Mouse (Mus musculus) erythroblast, adult 5-6 weeks (primary cell): ENCODE data around the gene Umodl1. TPM values are rescaled to one million over a fixed set of nuclear protein-coding genes. Genes with fewer than 3 reads are reported as not detected.

Experiments
- ATAC-seq: replicated peaks from 2 replicates; pipeline ENCODE4 v1.8.0; 2016; ENCODE audit warnings: moderate number of reproducible peaks, mild to moderate bottlenecking, moderate TSS enrichment, inconsistent platforms; ENCODE audit not compliant: poor library complexity, low FRiP score, severe bottlenecking
- total RNA-seq, 2 experiments: library from RNA; stranded (forward) in 1 of 2; stranded (reverse) in 1 of 2; fragments of 150-400 nt in 1 of 2; fragments of 200-764, 138-1000 nt in 1 of 2; gene quantifications; 2 replicates each; pipeline versions ENCODE4 v1.2.3 to v1.2.4; 2015 to 2017; ENCODE audit warnings: low replicate concordance in 2 of 2

Umodl1 gene
- total RNA-seq, 2 experiments from 2014 or later = not detected

DNA sequence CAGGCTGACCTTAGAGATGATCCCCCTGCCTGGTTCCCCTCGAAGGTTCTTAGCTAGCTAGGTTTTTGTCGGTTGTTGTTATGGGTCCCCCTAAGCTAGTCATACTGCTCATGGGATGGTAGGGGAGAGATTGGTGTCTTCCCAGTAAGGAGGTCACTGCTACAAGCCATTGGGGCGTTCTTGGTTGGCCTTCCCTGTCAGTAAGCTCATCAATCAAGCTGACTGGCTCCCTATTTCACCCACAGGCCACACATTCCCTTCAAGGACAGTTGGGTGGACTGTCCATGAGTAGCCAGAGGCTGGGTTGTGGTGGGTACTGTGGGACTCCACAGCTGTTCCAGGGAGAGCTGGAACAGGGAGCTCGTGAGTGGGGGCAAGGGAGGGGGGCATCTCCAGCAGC lies 29.1 kb downstream of the Umodl1 start:
- ATAC-seq = no peak

DNA sequence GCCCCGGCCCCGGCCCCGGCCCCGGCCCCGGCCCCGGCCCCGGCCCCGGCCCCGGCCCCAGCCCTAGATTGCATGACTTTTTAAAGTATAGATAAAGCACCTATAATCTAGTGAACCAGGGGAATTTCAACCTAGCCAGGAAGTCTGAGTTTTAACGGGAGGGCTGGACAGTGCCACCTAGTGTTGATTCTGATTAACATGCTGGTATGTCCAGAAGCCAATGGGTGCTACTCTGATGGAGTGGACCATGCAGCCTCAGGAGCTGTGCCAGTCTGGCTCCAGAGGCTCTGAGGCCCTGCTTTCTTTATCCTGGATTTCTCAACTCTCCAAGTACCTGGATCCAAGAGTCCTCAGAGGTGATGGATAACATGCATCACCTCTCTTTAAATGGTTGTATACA lies 35.8 kb downstream of the Umodl1 start:
- ATAC-seq = no peak

DNA sequence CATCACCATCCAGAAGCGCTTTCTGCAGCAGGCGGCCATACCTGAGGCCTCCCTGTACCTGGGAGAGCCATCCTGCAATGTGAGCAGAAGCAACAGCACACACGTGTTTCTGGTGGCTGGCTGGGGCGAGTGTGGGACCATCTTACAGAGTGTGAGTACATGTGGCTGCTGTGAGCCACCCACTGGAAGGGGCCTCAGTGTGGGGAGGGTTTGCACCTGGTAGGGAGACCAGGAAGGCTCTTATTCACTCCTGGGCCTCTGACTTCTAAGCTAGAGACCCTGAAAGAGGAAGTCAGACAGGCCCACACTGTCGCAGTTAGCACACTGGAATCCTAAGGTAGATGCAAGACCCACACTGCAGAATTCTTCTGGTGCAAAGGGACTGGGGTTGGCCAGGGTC lies 41.9 kb downstream of the Umodl1 start:
- no peak for ATAC-seq

DNA sequence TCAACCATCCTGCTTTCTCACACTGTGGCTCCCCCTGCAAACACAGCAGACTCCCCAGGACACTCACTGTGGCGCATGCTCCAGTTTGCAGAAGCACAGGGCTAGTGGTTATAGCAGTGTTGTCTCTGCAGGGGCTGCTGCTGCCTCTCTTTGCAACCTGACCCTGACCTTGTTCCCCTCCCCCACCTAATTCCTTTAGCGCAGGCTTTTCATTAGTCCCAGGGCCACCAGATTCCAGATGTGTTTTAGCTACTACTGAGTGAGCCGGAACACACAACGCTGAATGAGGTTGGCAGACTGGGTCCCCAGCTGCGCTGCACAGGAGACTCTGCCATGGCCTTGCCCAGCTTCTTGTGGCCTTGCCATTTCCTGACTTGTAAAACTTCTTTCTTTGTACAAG lies 46.5 kb downstream of the Umodl1 start:
- ATAC-seq = no peak

DNA sequence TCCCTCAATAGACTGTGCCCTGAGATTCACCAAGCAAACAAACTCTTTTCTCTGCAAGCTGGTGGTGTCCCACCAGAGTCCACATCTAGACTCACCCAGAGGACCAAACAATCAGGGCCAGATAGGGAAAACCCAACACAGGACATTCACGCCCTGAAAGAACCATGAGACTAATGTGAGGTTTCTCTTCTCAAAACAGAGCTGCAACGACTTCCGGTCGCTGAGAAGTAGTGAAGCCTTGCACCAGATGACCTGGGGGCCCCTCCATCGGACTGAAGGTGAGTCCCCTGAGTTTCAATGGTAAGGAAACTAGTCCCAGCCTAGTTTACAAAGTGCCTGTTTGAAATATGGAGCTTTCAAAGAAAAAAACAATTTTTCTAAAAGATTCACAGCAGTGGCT lies 48.2 kb downstream of the Umodl1 start:
- ATAC-seq = no peak

DNA sequence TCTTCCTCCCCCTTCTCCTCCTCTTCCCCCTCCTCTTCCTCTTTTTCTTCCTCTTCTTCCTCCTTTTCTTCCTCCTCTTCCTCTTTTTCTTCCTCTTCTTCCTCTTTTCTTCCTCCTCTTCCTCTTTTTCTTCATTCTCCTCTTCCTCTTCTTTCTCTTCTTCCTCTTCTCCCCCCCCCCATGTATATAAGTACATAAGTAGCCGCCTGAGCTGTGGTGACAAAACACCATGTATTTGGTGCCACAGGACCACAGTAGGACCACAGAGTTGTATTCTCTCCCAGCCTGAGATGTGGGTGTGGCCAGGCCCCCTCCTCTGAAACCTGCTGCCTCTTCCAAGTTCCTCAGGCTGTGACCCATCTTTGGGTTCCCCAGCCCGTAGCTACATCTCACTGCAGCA lies 50.8 kb downstream of the Umodl1 start:
- no peak for ATAC-seq

DNA sequence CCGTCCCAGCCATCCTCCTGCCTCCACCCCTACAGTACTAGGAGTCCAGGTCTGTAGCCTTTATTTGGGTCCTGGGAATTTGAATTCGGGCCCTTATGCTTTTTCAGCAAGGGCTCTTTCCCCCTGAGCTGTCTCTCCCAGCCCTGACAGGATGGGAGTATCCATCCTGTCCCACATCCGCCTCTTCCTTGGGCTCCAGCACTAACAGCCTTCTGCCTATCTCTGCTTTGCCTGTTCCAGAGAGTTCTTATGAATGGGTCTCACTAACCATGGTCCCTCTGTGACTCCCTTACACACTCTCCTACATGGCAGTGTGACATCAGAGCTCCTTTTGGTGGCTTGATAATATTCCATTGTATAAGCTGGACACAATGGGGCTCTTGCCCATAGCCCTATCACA lies 52.9 kb downstream of the Umodl1 start:
- ATAC-seq = no peak

DNA sequence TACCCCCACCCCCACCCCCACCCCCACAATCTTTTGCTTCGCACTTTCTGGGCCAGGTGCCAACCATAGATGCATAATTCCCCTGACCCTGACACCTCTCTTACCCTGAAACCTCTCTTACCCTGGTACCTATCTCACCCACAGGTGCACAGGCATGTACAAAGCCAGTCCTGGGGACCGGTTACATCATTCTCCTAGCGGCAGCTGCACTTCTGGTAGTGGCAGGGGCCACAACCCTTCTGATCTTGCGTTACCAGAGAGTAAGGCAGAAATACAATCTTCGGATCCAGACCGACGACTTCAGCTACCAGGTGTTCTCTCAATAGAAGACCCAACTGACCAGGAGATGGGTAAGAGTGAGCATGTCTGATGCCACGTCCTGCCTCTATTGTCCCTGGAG lies 54.0 kb downstream of the Umodl1 start:
- no peak for ATAC-seq

DNA sequence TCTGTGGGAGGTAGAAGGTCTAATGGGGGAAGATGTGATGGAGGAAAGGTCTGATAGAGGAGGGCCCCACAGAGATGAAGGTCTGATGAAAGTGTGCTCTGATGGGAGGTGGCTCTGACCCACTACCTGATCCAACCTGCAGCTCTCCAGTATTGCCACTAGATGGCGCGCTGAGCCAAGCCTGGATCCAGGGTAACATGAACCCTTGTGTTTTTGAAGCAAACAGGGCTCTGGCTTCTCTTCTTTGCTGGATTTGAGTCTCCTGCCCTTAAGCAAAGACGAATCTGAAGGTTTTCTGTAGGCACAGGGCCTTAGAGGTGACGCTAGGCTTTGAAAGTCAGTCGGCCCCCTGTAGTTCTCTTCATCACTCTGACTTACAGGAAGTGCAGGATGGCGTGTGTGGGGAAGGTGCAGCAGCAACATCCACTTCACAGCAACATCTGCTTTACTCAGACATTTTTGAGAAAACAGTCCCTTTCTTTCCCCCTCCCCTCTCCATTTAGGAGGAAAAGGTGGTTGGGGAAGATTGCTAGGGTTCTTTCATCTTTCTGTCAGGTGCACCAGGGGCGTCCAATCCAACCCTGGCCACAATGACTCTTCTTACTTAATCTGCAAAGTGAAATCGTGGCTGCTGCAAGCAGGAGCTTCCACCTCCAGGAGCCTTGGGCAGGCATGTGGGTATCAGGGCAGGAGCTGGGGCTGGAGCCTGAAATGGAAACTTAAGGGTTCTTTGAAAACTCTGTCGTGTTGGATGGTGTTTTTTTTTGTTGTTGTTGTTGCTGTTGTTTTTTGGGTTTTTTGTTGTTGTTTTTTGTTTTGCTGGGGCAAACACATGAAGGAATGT lies 57.3 kb downstream of the Umodl1 start:
- ATAC-seq = peak; percentile 77; the same call in 1 of the 2 replicates

DNA sequence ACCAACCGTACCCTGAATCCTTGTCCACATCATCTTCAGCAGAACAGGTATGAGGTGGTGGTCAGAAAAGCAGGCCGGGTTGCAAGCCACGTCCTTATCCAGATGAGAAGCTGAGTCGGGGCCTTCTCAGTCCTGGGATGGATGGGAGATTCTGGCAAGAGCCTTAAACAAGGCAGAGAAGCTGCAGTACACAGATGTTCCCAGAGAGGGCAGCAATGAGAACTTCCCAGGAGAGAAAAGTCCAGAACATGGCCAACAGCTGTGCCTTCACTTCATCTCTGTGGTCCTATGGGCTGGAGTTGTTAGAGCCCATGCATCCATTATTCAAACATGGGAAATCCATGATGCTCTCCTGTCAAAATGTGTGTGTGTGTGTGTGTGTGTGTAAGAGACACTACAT lies 63.8 kb downstream of the Umodl1 start:
- ATAC-seq = peak; percentile 69; the same call in 1 of the 2 replicates

DNA sequence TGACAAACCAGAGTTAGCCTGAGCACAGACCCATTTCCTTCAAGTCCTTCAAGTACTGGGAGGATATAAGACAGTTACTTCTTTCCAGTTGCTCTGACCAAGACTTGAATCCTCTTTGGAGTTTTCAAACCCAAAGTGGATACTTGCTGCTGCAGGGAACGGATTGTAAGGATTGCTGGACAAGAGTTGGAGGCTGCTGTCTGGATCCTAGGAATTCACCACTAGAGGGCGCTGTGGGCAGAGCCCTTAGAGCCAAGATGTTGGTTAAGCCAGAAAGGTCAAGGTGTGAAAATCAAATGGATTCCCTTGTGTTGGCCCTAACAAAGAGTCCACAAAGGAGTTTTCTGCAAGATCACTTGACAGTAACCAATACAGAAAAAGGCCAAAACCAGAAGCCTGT lies 65.1 kb downstream of the Umodl1 start:
- ATAC-seq = no peak

DNA sequence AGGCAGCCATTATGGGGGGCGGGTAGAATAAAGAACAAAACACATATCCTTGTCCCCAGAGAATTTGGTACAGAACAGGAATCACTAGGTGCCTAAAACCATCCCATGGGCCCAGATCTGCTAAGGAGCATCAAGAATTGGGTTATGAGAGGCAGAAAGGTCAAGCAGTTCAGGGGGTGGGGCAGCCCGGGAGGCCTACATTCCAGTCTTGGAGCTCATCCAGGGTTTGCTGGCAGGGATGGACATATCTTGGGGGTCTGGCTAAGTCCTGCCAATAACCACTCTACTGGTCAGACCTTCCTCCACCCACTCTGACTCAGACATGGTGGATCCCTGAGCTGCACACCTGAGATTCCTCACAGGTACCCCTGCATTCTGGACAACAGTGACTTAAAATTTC lies 65.6 kb downstream of the Umodl1 start:
- ATAC-seq = no peak

DNA sequence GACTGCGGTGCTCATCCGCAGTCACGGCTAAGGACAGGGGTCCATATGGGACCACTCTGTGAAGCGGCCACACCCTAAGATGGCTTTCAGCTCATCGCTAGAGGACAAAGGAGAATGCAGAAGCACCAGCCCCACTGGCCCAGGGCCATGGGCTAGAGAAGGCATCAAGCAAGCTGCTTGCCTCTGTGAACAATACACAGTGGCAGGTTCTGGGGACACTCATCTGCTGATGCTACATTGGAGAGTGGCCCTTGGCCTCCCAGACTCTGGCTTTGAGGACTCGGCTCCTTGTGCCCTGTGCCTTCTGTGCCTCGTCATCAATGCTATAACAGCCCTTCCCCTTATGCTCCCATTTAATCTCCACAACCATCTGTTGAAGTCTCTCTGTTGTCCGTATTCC lies 66.8 kb downstream of the Umodl1 start:
- no peak for ATAC-seq

DNA sequence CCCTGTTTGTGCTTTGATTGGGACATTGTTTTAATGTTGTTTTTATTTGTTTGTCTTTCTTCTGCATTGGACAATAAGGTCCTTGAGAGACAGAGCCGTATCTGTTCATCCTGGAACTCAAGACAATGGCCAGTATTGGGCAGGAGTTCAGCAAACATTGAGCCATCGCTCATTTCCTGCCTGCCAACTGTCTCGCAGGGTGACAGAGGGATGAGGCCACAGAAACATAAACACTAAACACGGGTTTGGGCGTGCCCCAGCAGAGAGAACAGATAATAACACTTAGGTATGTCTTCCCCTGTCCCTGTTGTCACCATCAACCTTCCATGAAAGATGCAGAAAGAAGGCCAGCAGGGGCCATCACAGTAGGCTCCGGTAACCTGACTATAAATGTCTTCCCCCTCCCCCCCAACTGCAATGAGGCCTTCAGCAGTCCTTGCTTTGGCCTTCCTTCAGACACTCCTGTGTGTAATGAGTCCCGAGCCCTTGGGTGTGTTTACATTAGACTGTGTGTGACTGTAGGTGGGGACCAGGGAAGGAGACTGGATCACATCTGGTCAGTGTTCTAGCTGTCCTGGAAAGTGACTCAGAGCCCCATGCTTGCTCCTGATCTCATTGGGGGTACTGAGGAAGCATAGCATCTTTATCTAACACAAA lies 69.8 kb downstream of the Umodl1 start:
- ATAC-seq = no peak

DNA sequence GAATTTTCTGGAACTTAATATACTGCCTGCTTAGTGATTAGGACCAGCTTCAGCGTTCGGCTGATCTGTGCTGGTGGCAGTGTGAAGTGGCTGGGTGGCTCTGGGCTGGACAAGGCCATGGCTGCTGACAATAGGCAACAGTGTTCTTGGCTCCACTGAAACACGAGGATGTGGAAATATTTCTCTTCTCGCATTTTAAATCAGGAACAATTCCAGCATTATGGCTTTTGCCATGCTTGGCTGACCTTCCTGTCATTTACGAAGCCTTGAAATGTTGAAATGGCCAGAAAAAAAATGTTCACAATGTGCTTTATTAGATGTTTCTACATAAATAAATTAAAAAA lies 70.3 kb downstream of the Umodl1 start:
- no peak for ATAC-seq

DNA sequence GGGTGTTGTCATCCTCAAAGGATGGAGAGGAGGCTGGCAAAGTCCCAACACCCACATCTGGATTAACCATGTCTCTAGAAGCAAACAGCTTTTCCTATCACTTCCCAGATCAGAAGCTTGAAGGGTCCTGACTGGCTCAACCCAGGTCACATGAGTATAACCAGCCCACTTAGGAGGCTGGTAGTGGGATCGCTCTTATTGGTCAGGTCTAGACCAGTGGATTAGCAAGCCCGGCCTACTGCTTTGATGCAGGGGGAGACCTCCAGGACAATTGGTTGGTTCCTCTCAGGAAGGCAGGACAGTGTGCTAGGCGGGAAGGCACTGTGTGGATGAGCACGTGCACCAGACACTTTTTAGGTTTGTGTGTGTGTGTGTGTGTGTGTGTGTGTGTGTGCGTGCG lies 72.5 kb downstream of the Umodl1 start:
- no peak for ATAC-seq

DNA sequence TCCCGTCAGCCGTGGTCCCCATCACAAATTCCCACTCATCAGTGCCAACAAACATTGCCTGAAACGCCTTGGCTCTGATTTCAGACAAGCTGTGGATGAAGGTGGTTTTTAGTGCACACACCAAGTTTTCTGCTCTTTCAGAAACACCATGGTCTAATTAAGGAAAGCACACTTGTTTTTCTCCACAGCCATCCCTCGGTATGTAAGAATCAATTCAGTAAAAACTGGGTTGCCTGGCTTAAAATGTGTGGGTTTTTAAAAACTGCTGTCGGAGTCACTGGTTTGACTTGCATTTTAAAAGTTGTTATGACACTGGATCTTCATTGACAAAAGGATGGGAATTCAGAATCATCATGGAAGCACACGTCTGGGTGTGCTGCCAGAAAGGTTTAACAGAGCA lies 73.3 kb downstream of the Umodl1 start:
- no peak for ATAC-seq

DNA sequence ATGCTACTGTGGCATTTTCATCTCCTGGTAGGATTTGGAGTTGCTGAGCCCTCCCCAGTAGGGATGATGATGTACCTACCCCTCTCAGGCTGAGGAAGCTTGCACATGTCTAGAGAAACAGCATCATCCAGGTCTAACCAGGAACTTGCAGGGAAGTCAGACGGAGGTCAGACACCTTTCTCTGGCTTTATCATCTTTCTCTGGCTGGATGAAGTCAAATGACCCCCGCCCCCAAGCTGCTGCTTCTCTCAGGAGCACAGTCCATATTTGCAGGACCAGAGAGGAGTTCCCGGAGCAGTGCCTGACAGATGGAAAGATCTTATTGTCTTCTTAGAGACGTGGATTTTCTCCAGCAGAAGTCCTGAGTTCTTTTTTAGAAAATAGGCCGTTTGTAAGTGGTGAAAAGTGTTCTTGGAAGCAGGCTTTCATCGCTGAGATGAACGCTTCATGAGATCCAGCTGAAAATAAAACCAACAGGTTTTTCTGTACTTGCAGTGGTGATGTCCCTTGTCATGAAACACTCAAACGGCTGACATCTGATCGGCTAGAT lies 74.5 kb downstream of the Umodl1 start:
- ATAC-seq = no peak

DNA sequence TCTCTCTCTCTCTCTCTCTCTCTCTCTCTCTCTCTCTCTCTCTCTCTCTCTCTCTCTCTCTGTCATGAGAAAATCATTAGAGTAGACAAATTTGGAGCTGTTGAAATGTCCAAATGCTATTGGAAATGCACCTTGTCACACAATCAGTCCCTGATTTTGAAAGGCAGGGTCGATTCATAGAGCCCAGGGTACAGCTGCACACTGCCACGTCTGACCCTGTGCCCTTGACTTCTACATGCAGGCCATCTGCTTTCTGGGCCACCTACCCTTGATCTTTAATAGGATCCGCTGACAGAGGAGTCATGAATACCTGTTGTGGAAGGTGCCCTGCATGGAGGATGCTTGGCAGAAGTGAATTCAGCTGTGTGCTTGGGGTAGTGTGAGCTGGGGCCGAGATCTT lies 75.0 kb downstream of the Umodl1 start:
- ATAC-seq = no peak

DNA sequence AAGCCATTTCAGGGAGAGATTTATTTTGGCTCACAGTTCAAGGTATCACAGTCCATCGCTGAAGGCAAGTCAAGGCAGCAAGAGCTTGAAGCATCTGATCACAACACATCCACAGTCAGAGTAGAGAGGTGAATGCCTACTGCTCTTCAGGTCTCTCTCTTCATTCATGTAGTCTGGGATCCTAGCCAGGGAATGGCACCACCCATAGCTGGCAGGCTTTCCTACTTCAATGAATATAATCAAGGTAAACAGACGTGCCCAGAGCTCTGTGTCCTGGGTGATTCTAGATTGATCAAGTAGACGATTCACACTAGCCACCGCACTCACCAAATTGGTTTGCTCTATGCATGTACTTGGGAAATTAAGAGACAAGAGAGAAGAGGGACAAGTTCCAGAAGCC lies 77.9 kb downstream of the Umodl1 start:
- ATAC-seq = no peak

DNA sequence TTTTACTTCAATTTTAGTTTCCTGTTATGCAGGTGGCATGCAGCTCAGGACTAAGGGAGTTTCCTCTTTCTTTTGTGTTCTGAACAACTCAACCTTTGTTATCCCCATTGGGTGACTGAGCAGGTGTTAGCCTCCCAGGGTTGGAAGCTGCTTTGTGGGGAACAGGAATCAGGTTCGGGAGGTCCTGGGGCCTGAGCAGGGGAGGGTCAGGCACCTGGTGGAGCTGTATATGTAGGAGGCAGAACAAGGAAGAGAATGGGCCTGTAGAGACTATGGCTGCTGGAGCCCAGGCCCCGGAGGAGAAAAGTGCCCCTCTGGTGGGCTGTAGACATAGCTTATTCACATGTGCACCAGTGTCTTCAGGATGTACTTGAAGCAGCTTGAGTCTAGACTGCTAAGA lies 78.8 kb downstream of the Umodl1 start:
- ATAC-seq = no peak
